Mouse (Mus musculus): ENCODE measurements around the gene Olfr1136. TPM values are rescaled to one million over a fixed set of nuclear protein-coding genes. Genes with fewer than 3 reads are reported as not detected.

Olfr1136 gene
- not detected for total RNA-seq (2021)
- long read RNA-seq, experiment 1, result 0 reads
- long read RNA-seq, experiment 2, result 0 reads

DNA sequence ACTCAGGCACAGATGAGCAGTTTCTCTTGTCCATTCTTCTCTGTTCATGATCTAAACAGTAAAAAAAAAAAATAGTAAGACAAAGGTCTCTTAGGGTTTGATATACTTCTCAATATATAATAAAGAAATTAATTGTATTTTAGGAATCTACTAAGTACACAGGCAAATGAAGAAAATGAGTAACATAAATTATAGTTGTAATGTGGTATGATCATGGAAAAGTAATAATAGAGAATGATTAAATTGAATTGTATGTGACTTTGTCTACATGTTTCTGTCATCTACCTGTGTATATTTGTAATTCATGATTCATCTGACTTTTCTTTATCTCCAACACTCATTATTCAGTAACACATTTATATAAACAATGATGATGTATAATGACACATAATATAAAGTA lies at the start of gene Olfr1136:
Olfr1136 (minus strand) TSS at position 101 of the 400 bp plus-strand sequence.
- intact Hi-C loops (cut with DNase I), result no loop called here

DNA sequence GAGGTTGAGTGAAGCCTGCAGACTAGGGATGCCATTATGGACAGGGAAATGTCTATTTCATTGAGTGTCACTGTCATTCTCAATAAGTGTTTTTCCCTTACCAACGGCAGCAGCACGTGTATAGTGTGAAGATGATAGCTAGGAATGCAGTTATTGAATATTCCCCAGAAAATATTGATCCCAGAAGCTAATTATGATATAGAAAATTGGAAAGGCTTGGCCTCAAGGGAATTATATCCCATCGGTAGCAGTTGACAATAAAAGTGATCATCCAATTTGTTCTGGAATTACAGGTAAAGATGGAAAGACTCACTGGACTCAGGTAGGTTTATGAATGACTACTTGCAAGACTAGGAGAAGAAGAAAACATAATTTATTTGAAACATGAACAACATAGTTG lies 49.7 kb upstream of the Olfr1136 start, which contains the start of gene Olfr1140:
Olfr1140 (plus strand) TSS at position 301 of the 400 bp plus-strand sequence.
- DNase-seq, result no peak
- intact Hi-C loops (cut with DNase I), result no loop called here

More for the DNA sequence above, at the start of gene Olfr1136:
- no peak for DNase-seq

DNA sequence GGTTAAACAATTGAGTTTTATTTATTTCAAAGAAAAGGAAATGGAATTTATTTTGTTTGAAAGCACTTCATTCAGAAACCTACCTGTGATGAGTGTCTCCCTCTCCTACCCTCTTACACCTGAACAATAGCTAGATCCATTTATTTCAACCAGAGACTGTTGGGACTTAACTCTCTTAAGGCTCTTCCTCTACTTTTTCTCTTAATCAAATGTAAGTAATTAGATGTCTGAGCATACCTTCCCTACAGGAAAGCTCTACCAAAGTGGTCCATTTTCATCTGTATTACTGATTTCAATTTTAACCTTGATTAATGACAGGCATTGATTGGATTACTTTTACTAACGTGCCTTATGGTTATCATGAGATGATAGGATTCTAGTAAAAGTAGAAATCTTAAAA lies 46.1 kb upstream of the Olfr1136 start, which contains the start of gene Olfr1138:
Olfr1138 (minus strand) TSS at position 101 of the 400 bp plus-strand sequence.
- intact Hi-C loops (cut with DNase I), result no loop called here

DNA sequence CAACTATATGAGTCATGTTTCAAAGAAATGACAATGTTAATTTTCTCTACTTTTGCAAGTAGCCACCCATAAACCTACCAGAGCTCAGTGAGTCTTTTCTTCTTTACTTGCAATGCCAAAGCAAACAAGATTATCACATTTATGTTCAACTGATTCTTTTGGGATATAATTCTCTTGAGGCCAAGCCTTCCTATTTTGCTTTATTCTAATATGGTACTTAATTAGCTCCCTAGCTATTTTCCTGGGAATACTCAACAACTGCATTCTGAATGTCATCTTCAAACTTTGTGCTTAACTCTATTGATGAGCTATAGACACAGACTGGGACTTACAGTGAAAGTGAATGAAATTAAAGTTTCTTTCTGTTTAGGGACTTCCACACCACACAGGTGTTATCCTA lies 19.3 kb upstream of the Olfr1136 start, which contains the start of gene Olfr1137:
Olfr1137 (minus strand) TSS at position 101 of the 400 bp plus-strand sequence.
- intact Hi-C loops (cut with DNase I), result no loop called here

More for the DNA sequence above, 46.1 kb upstream of the Olfr1136 start, which contains the start of gene Olfr1138:
- no peak for DNase-seq

DNA sequence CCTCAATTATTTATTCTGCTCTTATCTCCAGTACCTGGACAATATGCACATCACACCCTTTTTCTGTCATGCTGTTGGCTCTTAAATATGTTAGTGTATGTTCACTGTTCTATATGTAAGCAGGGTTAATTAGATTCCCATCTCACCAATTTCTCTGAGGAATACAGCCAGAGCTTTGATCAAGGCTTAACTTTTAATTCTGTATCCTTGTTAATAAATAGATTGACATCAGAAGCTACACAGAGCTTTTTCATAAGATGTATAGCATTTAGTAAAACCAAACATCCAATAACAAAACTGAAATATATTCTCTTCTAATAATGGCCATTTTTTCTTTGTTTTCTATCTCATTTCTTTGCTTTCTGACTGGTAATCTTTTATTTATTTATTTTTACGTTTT lies 20.2 kb downstream of the Olfr1136 start, which contains the start of gene Olfr1135:
Olfr1135 (minus strand) TSS at position 101 of the 400 bp plus-strand sequence.
- intact Hi-C loops (cut with DNase I), result no loop called here
- DNase-seq, result no peak

More for the DNA sequence above, 19.3 kb upstream of the Olfr1136 start, which contains the start of gene Olfr1137:
- no peak for DNase-seq

DNA sequence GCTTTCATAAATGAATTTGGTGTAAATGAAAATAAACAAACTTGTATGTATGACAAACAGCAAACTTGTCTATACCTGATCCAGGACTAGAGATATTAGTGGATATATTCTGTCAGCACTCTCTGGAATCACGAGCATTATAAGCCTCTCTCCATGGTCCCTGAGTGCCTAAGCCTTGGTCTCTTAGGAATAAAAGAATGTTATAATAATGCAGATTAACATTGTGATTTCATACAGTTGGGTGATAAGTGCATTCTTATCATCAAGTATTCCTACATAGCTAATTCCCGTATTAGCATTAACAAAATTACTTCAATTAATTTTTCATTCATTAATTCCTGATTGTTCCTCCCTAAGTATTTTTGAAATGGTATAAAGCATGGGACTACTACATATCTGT lies 35.4 kb downstream of the Olfr1136 start, which contains the start of gene Olfr1134:
Olfr1134 (minus strand) TSS at position 101 of the 400 bp plus-strand sequence.
- no peak for DNase-seq
- intact Hi-C loops (cut with DNase I), result no loop called here

DNA sequence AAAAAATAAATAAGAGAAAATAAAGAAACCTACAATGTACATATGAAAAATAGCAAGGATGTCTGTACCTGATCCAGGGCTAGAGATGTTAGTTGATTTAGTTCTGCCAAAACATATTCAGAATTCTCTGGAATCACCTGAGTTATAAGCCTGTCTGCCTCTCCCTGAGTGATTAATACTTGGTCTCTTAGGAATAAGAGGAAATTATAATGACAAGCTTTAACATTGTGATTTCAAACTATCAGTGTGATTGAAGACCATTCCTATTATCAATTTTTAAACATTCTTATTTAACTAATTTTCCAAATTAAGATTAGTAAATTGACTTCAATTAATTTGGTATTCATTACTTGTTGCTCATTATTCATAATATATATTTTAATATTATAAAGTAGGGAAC lies 46.5 kb downstream of the Olfr1136 start, which contains the start of gene Olfr1133:
Olfr1133 (minus strand) TSS at position 101 of the 400 bp plus-strand sequence.
- intact Hi-C loops (cut with DNase I), result no loop called here
- DNase-seq, result no peak

Other genes starting within 250 kb of the Olfr1136 start
- gene Olfr1126, start 240.0 kb downstream of the Olfr1136 start, total RNA-seq (2021), result not detected
- not detected for gene Pramel7, start 196.9 kb downstream of the Olfr1136 start, total RNA-seq (2021)
- not detected for gene Pramel6, start 187.4 kb downstream of the Olfr1136 start, total RNA-seq (2021)
- gene Olfr153, start 162.2 kb downstream of the Olfr1136 start, total RNA-seq (2021), result not detected
- gene Olfr1128, start 148.4 kb downstream of the Olfr1136 start, total RNA-seq (2021), result not detected
- not detected for gene Olfr1129, start 120.0 kb downstream of the Olfr1136 start, total RNA-seq (2021)
- not detected for gene Olfr1130, start 87.7 kb downstream of the Olfr1136 start, total RNA-seq (2021)
- not detected for gene Olfr1131, start 66.8 kb downstream of the Olfr1136 start, total RNA-seq (2021)
- gene Olfr1132, start 56.4 kb downstream of the Olfr1136 start, total RNA-seq (2021), result not detected
- not detected for gene Olfr1133, start 46.6 kb downstream of the Olfr1136 start, total RNA-seq (2021)
- gene Olfr1134, start 35.5 kb downstream of the Olfr1136 start, total RNA-seq (2021), result not detected
- not detected for gene Olfr1135, start 20.3 kb downstream of the Olfr1136 start, total RNA-seq (2021)
- gene Olfr1137, start 19.2 kb upstream of the Olfr1136 start, total RNA-seq (2021), result not detected
- gene Olfr1138, start 46.0 kb upstream of the Olfr1136 start, total RNA-seq (2021), result not detected
- gene Olfr1140, start 49.8 kb upstream of the Olfr1136 start, total RNA-seq (2021), result not detected
- gene Olfr1141, start 60.0 kb upstream of the Olfr1136 start, total RNA-seq (2021), result not detected
- gene Olfr152, start 85.5 kb upstream of the Olfr1136 start, total RNA-seq (2021), result not detected
- not detected for gene Olfr1143, start 106.6 kb upstream of the Olfr1136 start, total RNA-seq (2021)
- not detected for gene Olfr1145, start 115.9 kb upstream of the Olfr1136 start, total RNA-seq (2021)
- gene Olfr1148, start 136.6 kb upstream of the Olfr1136 start, total RNA-seq (2021), result not detected
- not detected for gene Olfr1150-ps1, start 150.0 kb upstream of the Olfr1136 start, total RNA-seq (2021)
- gene Olfr1151, start 161.9 kb upstream of the Olfr1136 start, total RNA-seq (2021), result not detected
- gene Olfr1152, start 172.5 kb upstream of the Olfr1136 start, total RNA-seq (2021), result not detected
- gene Olfr1153, start 201.0 kb upstream of the Olfr1136 start, total RNA-seq (2021), result not detected
- gene Olfr1154, start 211.2 kb upstream of the Olfr1136 start, total RNA-seq (2021), result not detected